Mouse (Mus musculus): ENCODE measurements at regions not wholly inside any gene's neighbourhood (a gene's known extent, or its start where the extent isn't known, plus 50 kb on each side); places are given as distances from the start of the nearest gene placed in this dataset.

DNA sequence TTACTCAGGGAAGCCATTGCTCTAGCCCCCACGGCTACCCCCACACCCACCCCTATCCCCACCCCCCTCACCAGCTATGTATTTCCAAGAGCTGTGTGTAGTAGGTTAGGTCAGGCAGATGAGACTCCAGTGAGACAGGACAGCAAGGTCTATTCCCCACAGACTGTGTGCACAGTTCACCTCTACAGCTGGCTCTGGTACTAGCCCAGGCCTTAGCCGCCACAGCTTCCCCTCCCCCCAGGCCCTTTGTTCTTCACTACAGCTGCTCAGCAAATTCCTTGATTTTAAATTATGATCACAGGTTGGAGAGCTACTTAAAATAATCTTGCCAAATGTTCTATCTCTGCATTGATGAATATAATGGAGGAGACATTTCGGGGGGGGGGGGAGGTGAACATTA is 119.8 kb downstream of the Tomm20 start:
- Histone ChIP-seq H3K9me3 (ENCODE audit: low read length) (no peaks in the 10 kb centered on the region), H3K4me3 (replicated peaks; ENCODE audit: low read length) (peak overlapping the region; percentile 48), H3K4me1 (replicated peaks; ENCODE audit: low read depth, low read length) (peaks cover 57% of the 10 kb centered on the region), H3K36me3 (ENCODE audit: insufficient read depth, low read length) (no peaks in the 10 kb centered on the region), H3K27me3 (ENCODE audit: insufficient read depth, low read length) (no peaks in the 10 kb centered on the region)
- TF ChIP-seq POU5F1 (IDR thresholded peaks at IDR 0.05; ENCODE audit: borderline replicate concordance, low read length): no peak
- no peak for TF ChIP-seq NANOG (IDR thresholded peaks at IDR 0.05; ENCODE audit: borderline replicate concordance, low read length)
- TF ChIP-seq CTCF (conservative IDR thresholded peaks at IDR 0.05; ENCODE audit: low read length): no peak

DNA sequence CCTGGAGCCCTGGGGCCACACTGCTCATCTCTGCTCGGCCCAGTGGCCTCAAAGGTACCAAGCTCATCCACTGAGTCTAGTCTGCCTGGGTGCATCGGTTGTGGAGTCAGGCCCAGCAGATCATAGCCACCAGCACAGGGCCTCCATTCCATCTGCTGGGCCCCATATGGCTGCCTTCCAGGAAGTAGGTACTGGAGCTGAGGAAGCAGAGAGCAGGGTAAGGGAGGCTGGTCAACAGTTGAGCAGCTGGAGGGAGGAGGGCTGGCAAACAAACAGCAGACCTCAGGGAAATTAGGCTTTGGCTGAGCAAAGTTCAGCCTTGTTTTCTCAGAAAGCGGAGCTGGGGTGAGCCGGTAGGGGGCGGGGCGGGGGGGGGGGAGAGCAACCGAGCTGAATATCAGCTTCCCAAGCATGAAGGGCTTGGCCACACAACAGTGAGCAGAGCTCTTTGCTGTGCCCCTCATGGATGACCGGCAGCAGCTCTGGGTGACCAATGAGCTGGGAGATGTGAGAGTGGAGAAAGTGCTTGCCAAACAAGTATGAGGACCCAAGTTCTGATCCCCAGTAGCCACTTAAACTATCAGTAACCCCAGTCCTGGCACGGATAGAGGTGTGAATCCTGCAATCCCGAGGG is 121.0 kb downstream of the Tomm20 start:
- Histone ChIP-seq H3K36me3 (ENCODE audit: insufficient read depth, low read length) (no peaks in the 10 kb centered on the region), H3K4me1 (replicated peaks; ENCODE audit: low read depth, low read length) (peaks cover 45% of the 10 kb centered on the region), H3K4me3 (replicated peaks; ENCODE audit: low read length) (no peak overlapping the region), H3K27me3 (ENCODE audit: insufficient read depth, low read length) (no peaks in the 10 kb centered on the region), H3K9me3 (ENCODE audit: low read length) (no peaks in the 10 kb centered on the region)
- TF ChIP-seq POU5F1 (IDR thresholded peaks at IDR 0.05; ENCODE audit: borderline replicate concordance, low read length): no peak
- TF ChIP-seq CTCF (conservative IDR thresholded peaks at IDR 0.05; ENCODE audit: low read length): no peak
- TF ChIP-seq NANOG (IDR thresholded peaks at IDR 0.05; ENCODE audit: borderline replicate concordance, low read length): no peak

DNA sequence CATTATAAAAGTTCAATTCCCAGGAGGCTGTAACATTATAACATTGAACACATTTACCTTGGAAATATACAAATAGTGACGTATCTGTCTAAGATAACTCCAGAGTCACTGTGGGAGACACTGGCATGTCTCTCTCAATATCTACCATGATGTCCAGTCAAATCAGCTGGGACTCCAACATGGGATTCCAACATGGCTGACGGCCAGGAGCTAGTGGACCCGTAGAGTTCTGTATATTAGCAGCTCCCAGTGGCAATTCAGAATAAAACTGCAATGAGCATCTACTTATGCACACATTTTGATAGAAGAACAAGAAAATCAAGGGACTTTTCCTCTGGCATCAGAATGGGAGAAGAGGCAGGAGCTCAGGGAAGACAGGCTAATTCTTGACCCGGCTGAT is 123.4 kb downstream of the Tomm20 start:
- no peaks in the 10 kb centered on the region for H3K9me3 ChIP-seq (ENCODE audit: low read length)
- TF ChIP-seq NANOG (IDR thresholded peaks at IDR 0.05; ENCODE audit: borderline replicate concordance, low read length): no peak
- TF ChIP-seq POU5F1 (IDR thresholded peaks at IDR 0.05; ENCODE audit: borderline replicate concordance, low read length): no peak
- TF ChIP-seq CTCF (conservative IDR thresholded peaks at IDR 0.05; ENCODE audit: low read length): no peak
- peaks cover 33% of the 10 kb centered on the region for H3K4me1 ChIP-seq (replicated peaks; ENCODE audit: low read depth, low read length)
- no peaks in the 10 kb centered on the region for H3K36me3 ChIP-seq (ENCODE audit: insufficient read depth, low read length)
- H3K27me3 ChIP-seq (ENCODE audit: insufficient read depth, low read length): no peaks in the 10 kb centered on the region
- no peak overlapping the region for H3K4me3 ChIP-seq (replicated peaks; ENCODE audit: low read length)

DNA sequence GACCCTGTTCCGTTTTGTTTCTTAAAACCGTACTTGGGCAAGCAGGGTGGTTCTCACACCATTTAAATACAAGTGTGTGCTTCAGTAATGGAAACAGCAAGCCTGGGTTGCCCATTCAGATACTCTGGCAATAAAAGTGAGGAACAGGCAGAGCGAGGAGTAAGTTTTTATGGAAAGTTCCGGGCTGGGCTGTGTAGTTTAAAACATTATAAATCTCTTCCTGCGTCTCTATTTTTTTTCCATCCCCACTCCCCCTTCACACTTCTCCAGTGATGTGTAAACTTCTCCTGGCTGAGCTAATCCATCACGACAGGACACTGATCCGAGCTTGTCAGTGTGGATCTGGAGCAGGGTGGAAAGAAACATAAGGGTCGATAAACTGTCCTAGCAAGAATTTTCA is 124.4 kb downstream of the Tomm20 start:
- Histone ChIP-seq H3K9me3 (ENCODE audit: low read length) (no peaks in the 10 kb centered on the region), H3K4me3 (replicated peaks; ENCODE audit: low read length) (no peak overlapping the region)
- TF ChIP-seq CTCF (conservative IDR thresholded peaks at IDR 0.05; ENCODE audit: low read length) (no peak), NANOG (IDR thresholded peaks at IDR 0.05; ENCODE audit: borderline replicate concordance, low read length) (no peak), POU5F1 (IDR thresholded peaks at IDR 0.05; ENCODE audit: borderline replicate concordance, low read length) (no peak)

DNA sequence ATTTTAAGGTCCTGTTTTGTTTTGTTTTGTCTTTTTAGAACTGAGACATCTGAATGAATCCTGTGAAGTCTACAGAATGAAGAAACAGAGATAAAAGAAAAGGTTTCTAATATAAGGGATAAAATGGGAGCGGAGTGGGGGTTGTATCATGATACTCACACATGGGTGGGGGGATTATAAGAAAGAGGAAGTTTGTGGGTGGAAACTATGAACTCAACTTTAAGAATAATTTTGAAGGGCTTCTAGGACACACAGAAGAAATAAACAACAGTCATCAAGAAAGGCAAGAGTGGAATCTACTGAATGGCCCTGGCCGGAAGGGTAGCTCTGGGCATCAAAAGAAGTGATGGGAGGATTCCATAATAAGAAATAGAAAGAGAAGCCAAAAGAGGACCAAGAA is 125.1 kb downstream of the Tomm20 start:
- H3K4me1 ChIP-seq (replicated peaks; ENCODE audit: low read depth, low read length): peaks cover 24% of the 10 kb centered on the region
- H3K9me3 ChIP-seq (ENCODE audit: low read length): no peaks in the 10 kb centered on the region
- no peaks in the 10 kb centered on the region for H3K36me3 ChIP-seq (ENCODE audit: insufficient read depth, low read length)
- no peak for TF ChIP-seq POU5F1 (IDR thresholded peaks at IDR 0.05; ENCODE audit: borderline replicate concordance, low read length)
- TF ChIP-seq CTCF (conservative IDR thresholded peaks at IDR 0.05; ENCODE audit: low read length): no peak
- TF ChIP-seq NANOG (IDR thresholded peaks at IDR 0.05; ENCODE audit: borderline replicate concordance, low read length): no peak
- no peak overlapping the region for H3K4me3 ChIP-seq (replicated peaks; ENCODE audit: low read length)
- no peaks in the 10 kb centered on the region for H3K27me3 ChIP-seq (ENCODE audit: insufficient read depth, low read length)

More for the DNA sequence above, 124.4 kb downstream of the Tomm20 start:
- Histone ChIP-seq H3K4me1 (replicated peaks; ENCODE audit: low read depth, low read length) (peaks cover 27% of the 10 kb centered on the region), H3K36me3 (ENCODE audit: insufficient read depth, low read length) (no peaks in the 10 kb centered on the region), H3K27me3 (ENCODE audit: insufficient read depth, low read length) (no peaks in the 10 kb centered on the region)

DNA sequence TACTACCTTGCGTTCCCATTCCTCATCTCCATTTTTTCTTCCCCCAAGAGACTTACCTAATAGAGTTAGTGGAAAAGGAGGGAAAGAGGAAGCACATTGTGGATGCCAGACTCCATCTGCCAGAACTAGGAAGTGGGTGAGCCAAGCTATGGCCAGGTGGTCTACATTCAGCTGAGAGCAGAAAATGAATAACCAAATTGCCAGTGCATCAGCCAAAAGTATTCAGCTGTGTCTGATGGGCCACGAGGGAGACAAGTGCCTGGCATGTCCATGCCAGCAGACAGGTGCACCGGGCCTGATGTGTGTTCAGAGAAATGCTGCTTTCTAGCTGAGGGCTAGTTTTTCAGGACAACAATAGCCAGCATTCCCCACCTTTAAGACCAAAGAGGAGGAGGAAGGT is 126.4 kb downstream of the Tomm20 start:
- Histone ChIP-seq H3K9me3 (ENCODE audit: low read length) (no peaks in the 10 kb centered on the region), H3K4me3 (replicated peaks; ENCODE audit: low read length) (no peak overlapping the region), H3K4me1 (replicated peaks; ENCODE audit: low read depth, low read length) (peaks cover 13% of the 10 kb centered on the region), H3K36me3 (ENCODE audit: insufficient read depth, low read length) (no peaks in the 10 kb centered on the region), H3K27me3 (ENCODE audit: insufficient read depth, low read length) (peaks cover 5% of the 10 kb centered on the region)
- TF ChIP-seq CTCF (conservative IDR thresholded peaks at IDR 0.05; ENCODE audit: low read length) (no peak), POU5F1 (IDR thresholded peaks at IDR 0.05; ENCODE audit: borderline replicate concordance, low read length) (no peak), NANOG (IDR thresholded peaks at IDR 0.05; ENCODE audit: borderline replicate concordance, low read length) (no peak)

DNA sequence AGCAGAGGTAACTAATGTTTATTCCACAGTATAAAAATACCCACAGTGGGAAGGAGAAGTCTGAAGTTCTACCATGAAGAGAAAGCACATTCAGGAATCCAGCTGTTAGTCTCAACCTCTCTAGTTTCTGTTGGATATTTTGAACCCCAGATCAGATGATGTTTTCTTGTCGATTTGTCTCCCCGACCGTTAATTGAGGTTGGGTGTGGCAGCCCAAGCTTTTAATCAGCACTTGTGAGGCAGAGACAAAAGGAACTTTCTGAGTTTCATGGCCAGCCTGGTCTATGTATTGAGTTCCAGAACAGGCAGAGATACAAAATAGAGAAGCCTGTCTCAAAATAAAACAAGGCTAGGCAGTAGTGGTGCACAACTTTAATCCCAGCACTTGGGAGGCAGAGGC is 129.5 kb downstream of the Tomm20 start:
- Histone ChIP-seq H3K9me3 (ENCODE audit: low read length) (peaks cover 13% of the 10 kb centered on the region), H3K27me3 (ENCODE audit: insufficient read depth, low read length) (peaks cover 8% of the 10 kb centered on the region), H3K4me3 (replicated peaks; ENCODE audit: low read length) (no peak overlapping the region), H3K36me3 (ENCODE audit: insufficient read depth, low read length) (no peaks in the 10 kb centered on the region), H3K4me1 (replicated peaks; ENCODE audit: low read depth, low read length) (peaks cover 13% of the 10 kb centered on the region)
- TF ChIP-seq NANOG (IDR thresholded peaks at IDR 0.05; ENCODE audit: borderline replicate concordance, low read length) (no peak), CTCF (conservative IDR thresholded peaks at IDR 0.05; ENCODE audit: low read length) (no peak), POU5F1 (IDR thresholded peaks at IDR 0.05; ENCODE audit: borderline replicate concordance, low read length) (no peak)

DNA sequence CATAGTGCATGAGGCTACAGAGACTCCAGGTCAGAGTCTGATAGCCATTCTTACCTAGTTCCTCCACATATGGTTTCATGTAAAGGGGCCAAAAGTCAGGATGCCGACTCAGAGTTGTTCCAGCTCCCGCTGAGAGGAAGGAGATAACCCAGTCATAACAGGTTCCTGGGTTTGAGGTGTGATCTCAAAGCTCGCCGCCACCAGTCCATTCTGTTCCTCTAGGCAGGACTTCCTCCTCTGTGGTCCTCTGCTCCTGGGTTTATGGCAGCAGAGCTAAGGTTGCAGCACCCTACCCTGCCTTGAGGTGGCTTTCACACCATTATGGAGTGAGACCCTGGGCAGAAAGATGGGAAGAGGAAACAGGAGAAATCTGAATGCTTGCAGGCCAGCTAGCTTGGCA is 131.2 kb downstream of the Tomm20 start:
- Histone ChIP-seq H3K4me3 (replicated peaks; ENCODE audit: low read length) (no peak overlapping the region), H3K36me3 (ENCODE audit: insufficient read depth, low read length) (no peaks in the 10 kb centered on the region), H3K27me3 (ENCODE audit: insufficient read depth, low read length) (peaks cover 18% of the 10 kb centered on the region), H3K4me1 (replicated peaks; ENCODE audit: low read depth, low read length) (peaks cover 12% of the 10 kb centered on the region), H3K9me3 (ENCODE audit: low read length) (peaks cover 13% of the 10 kb centered on the region)
- TF ChIP-seq CTCF (conservative IDR thresholded peaks at IDR 0.05; ENCODE audit: low read length) (no peak), NANOG (IDR thresholded peaks at IDR 0.05; ENCODE audit: borderline replicate concordance, low read length) (no peak)

DNA sequence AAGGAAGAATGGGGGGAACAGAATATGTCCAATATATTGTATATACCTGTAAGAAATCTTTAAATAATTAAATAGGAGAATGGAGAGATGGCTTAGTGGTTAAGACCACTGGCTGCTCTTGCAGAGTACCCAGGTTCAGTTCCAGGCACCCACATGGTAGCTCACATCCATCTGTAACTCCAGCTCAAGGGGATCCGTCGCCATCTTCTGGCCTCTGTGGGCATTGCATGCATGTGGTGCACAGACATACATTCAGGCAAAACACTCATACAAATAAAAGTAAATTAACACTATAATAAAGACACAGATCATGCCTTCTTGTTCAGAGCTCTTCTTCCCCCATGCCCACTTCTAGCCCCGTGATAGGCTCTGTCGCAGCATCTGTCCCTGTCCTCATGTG is 132.0 kb downstream of the Tomm20 start:
- Histone ChIP-seq H3K9me3 (ENCODE audit: low read length) (peaks cover 13% of the 10 kb centered on the region), H3K4me3 (replicated peaks; ENCODE audit: low read length) (no peak overlapping the region), H3K27me3 (ENCODE audit: insufficient read depth, low read length) (peaks cover 25% of the 10 kb centered on the region), H3K36me3 (ENCODE audit: insufficient read depth, low read length) (no peaks in the 10 kb centered on the region), H3K4me1 (replicated peaks; ENCODE audit: low read depth, low read length) (peaks cover 9% of the 10 kb centered on the region)
- TF ChIP-seq CTCF (conservative IDR thresholded peaks at IDR 0.05; ENCODE audit: low read length) (peak; percentile 47), POU5F1 (IDR thresholded peaks at IDR 0.05; ENCODE audit: borderline replicate concordance, low read length) (no peak)

Measured in E14TG2a.4 (cell line).